Mouse (Mus musculus): ENCODE data around the gene Kirrel3.

Gene Kirrel3

GRCm38 (mm10) chr9:35044458-35044857, 558.8 kb downstream of the Kirrel3 start:
- no peak for DNase-seq

- no peak for DNase-seq
These were observed 559.4 kb downstream of the Kirrel3 start for GRCm38 (mm10) chr9:35045031-35045531.

- no peak for DNase-seq
These were observed 560.1 kb downstream of the Kirrel3 start for GRCm38 (mm10) chr9:35045756-35046155.

- no peak for DNase-seq
These were observed 562.8 kb downstream of the Kirrel3 start for GRCm38 (mm10) chr9:35048449-35048848.

- DNase-seq: no peak
These were observed 564.3 kb downstream of the Kirrel3 start for GRCm38 (mm10) chr9:35049891-35050527.

- no peak for DNase-seq
These were observed 565.2 kb downstream of the Kirrel3 start for GRCm38 (mm10) chr9:35050701-35051454.

GRCm38 (mm10) chr9:35051666-35052065, 566.0 kb downstream of the Kirrel3 start:
- no peak for DNase-seq

GRCm38 (mm10) chr9:35052671-35053070, 567.0 kb downstream of the Kirrel3 start:
- DNase-seq: no peak

GRCm38 (mm10) chr9:35053081-35053480, 567.4 kb downstream of the Kirrel3 start:
- DNase-seq: no peak

- DNase-seq: no peak
These were observed 568.0 kb downstream of the Kirrel3 start for GRCm38 (mm10) chr9:35053669-35054068.

- no peak for DNase-seq
These were observed 570.0 kb downstream of the Kirrel3 start for GRCm38 (mm10) chr9:35055528-35056330.

GRCm38 (mm10) chr9:35056611-35057010, 570.9 kb downstream of the Kirrel3 start:
- DNase-seq: no peak

GRCm38 (mm10) chr9:35057631-35058030, 571.9 kb downstream of the Kirrel3 start:
- DNase-seq: no peak

- no peak for DNase-seq
These were observed 572.5 kb downstream of the Kirrel3 start for GRCm38 (mm10) chr9:35058186-35058585.

- DNase-seq: no peak
These were observed 573.1 kb downstream of the Kirrel3 start for GRCm38 (mm10) chr9:35058596-35059354.

GRCm38 (mm10) chr9:35059881-35060280, 574.2 kb downstream of the Kirrel3 start:
- no peak for DNase-seq

GRCm38 (mm10) chr9:35061446-35061845, 575.8 kb downstream of the Kirrel3 start:
- no peak for DNase-seq

All from thymus, postnatal 14 days (tissue).